Mouse (Mus musculus): ENCODE results near the gene Lnpep. TPM values are rescaled to one million over a fixed set of nuclear protein-coding genes. Genes with fewer than 3 reads are reported as not detected.

Lnpep gene
- polyA plus RNA-seq (2015; fragmentation: Illumina TruSeq; extraction: RNeasy Lipid Tissue Mini Kit (QIAGEN cat#74804); ENCODE audit: insufficient read depth, low read depth, low replicate concordance): 5.5 TPM

GRCm38 (mm10) chr17:17624957-17625586 is at the start of gene Lnpep:
Lnpep (minus strand) TSS chr17:17625050.

Other genes starting within 250 kb of the Lnpep start
- gene Lix1, start 222.4 kb downstream of the Lnpep start, polyA plus RNA-seq (2015; fragmentation: Illumina TruSeq; extraction: RNeasy Lipid Tissue Mini Kit (QIAGEN cat#74804); ENCODE audit: insufficient read depth, low read depth, low replicate concordance): 0.30 TPM
- not detected for gene Vmn2r90, start 78.7 kb upstream of the Lnpep start, polyA plus RNA-seq (2015; fragmentation: Illumina TruSeq; extraction: RNeasy Lipid Tissue Mini Kit (QIAGEN cat#74804); ENCODE audit: insufficient read depth, low read depth, low replicate concordance)
- gene Spaca6, start 202.1 kb upstream of the Lnpep start, polyA plus RNA-seq (2015; fragmentation: Illumina TruSeq; extraction: RNeasy Lipid Tissue Mini Kit (QIAGEN cat#74804); ENCODE audit: insufficient read depth, low read depth, low replicate concordance): 21.4 TPM
- 1.0 TPM for gene Has1, start 230.2 kb upstream of the Lnpep start, polyA plus RNA-seq (2015; fragmentation: Illumina TruSeq; extraction: RNeasy Lipid Tissue Mini Kit (QIAGEN cat#74804); ENCODE audit: insufficient read depth, low read depth, low replicate concordance)